Mouse (Mus musculus): ENCODE results near the gene Trim75. TPM values are rescaled to one million over a fixed set of nuclear protein-coding genes. Genes with fewer than 3 reads are reported as not detected.

Gene Trim75
- not detected in 2 replicates for polyA plus RNA-seq (2014; fragmentation: Nextera tagmentation; extraction: Ambion mirVana)

- DNase-seq (ENCODE audit: low spot score) (no peak), ATAC-seq (replicated peaks; ENCODE audit: low FRiP score) (no peak)
- Histone ChIP-seq H3K27me3 (replicated peaks; ENCODE audit: control insufficient read depth, insufficient read depth, low read length) (no peaks in the 10 kb centered on the region), H3K9ac (ENCODE audit: low read depth, low read length) (no peak within 1 kb of the TSS), H3K9me3 (ENCODE audit: control insufficient read depth, low read length) (no peaks in the 10 kb centered on the region), H3K36me3 (ENCODE audit: control insufficient read depth, insufficient read depth, low read length) (no peaks in the 10 kb centered on the region), H3K4me2 (no peak within 1 kb of the TSS), H3K27ac (ENCODE audit: low read depth, low read length) (no peak within 1 kb of the TSS), H3K4me1 (replicated peaks; ENCODE audit: control insufficient read depth, insufficient read depth, low read length) (no peaks in the 10 kb centered on the region), H3K4me3 (ENCODE audit: low read depth, low read length) (no peak within 1 kb of the TSS)
- 76% methylated on average over 4 of the region's 4 CpGs for WGBS
Measured at GRCm38 (mm10) chr8:64987731-64988130, at the start of gene Trim75. Gene Trim75 (minus strand): TSS chr8:64987831.

GRCm38 (mm10) chr8:65037117-65037533 is 49.5 kb upstream of the Trim75 start, which contains the start of gene Apela:
Gene Apela (minus strand): TSS chr8:65037336.
- no peak within 1 kb of the TSS for H3K27ac ChIP-seq (ENCODE audit: low read depth, low read length)
- DNase-seq (ENCODE audit: low spot score) (peak; percentile 41), ATAC-seq (replicated peaks; ENCODE audit: low FRiP score) (peak; percentile 72)
- no peak within 1 kb of the TSS for H3K4me3 ChIP-seq (ENCODE audit: low read depth, low read length)
- no peaks in the 10 kb centered on the region for H3K9me3 ChIP-seq (ENCODE audit: control insufficient read depth, low read length)
- no peaks in the 10 kb centered on the region for H3K36me3 ChIP-seq (ENCODE audit: control insufficient read depth, insufficient read depth, low read length)
- H3K4me2 ChIP-seq: peak within 1 kb of the TSS; percentile 54
- no peaks in the 10 kb centered on the region for H3K27me3 ChIP-seq (replicated peaks; ENCODE audit: control insufficient read depth, insufficient read depth, low read length)
- no peaks in the 10 kb centered on the region for H3K4me1 ChIP-seq (replicated peaks; ENCODE audit: control insufficient read depth, insufficient read depth, low read length)
- H3K9ac ChIP-seq (ENCODE audit: low read depth, low read length): no peak within 1 kb of the TSS
- 2% methylated on average over 8 of the region's 8 CpGs for WGBS

GRCm38 (mm10) chr8:65034136-65034535 is 46.5 kb upstream of the Trim75 start:
- WGBS: 55% methylated on average over 2 of the region's 2 CpGs
- DNase-seq (ENCODE audit: low spot score) (no peak), ATAC-seq (replicated peaks; ENCODE audit: low FRiP score) (no peak)
- H3K9ac ChIP-seq (ENCODE audit: low read depth, low read length): no peak overlapping the region
- H3K27me3 ChIP-seq (replicated peaks; ENCODE audit: control insufficient read depth, insufficient read depth, low read length): no peaks in the 10 kb centered on the region
- no peak overlapping the region for H3K4me3 ChIP-seq (ENCODE audit: low read depth, low read length)
- no peak overlapping the region for H3K4me2 ChIP-seq
- no peaks in the 10 kb centered on the region for H3K4me1 ChIP-seq (replicated peaks; ENCODE audit: control insufficient read depth, insufficient read depth, low read length)
- H3K27ac ChIP-seq (ENCODE audit: low read depth, low read length): no peak overlapping the region
- no peaks in the 10 kb centered on the region for H3K9me3 ChIP-seq (ENCODE audit: control insufficient read depth, low read length)
- H3K36me3 ChIP-seq (ENCODE audit: control insufficient read depth, insufficient read depth, low read length): no peaks in the 10 kb centered on the region

GRCm38 (mm10) chr8:65033056-65033455 is 45.4 kb upstream of the Trim75 start:
- Histone ChIP-seq H3K4me1 (replicated peaks; ENCODE audit: control insufficient read depth, insufficient read depth, low read length) (no peaks in the 10 kb centered on the region), H3K27me3 (replicated peaks; ENCODE audit: control insufficient read depth, insufficient read depth, low read length) (no peaks in the 10 kb centered on the region), H3K36me3 (ENCODE audit: control insufficient read depth, insufficient read depth, low read length) (no peaks in the 10 kb centered on the region), H3K4me2 (no peak overlapping the region), H3K9me3 (ENCODE audit: control insufficient read depth, low read length) (no peaks in the 10 kb centered on the region), H3K9ac (ENCODE audit: low read depth, low read length) (no peak overlapping the region), H3K4me3 (ENCODE audit: low read depth, low read length) (no peak overlapping the region), H3K27ac (ENCODE audit: low read depth, low read length) (no peak overlapping the region)
- ATAC-seq (replicated peaks; ENCODE audit: low FRiP score): no peak
- DNase-seq (ENCODE audit: low spot score): no peak
- WGBS: 75% methylated on average over 13 of the region's 13 CpGs

- DNase-seq (ENCODE audit: low spot score) (no peak), ATAC-seq (replicated peaks; ENCODE audit: low FRiP score) (no peak)
- no peaks in the 10 kb centered on the region for H3K36me3 ChIP-seq (ENCODE audit: control insufficient read depth, insufficient read depth, low read length)
- no peaks in the 10 kb centered on the region for H3K27me3 ChIP-seq (replicated peaks; ENCODE audit: control insufficient read depth, insufficient read depth, low read length)
- no peaks in the 10 kb centered on the region for H3K4me1 ChIP-seq (replicated peaks; ENCODE audit: control insufficient read depth, insufficient read depth, low read length)
- no peak overlapping the region for H3K4me2 ChIP-seq
- no peak overlapping the region for H3K4me3 ChIP-seq (ENCODE audit: low read depth, low read length)
- 85% methylated on average over 1 of the region's 1 CpGs for WGBS
- no peaks in the 10 kb centered on the region for H3K9me3 ChIP-seq (ENCODE audit: control insufficient read depth, low read length)
- H3K9ac ChIP-seq (ENCODE audit: low read depth, low read length): no peak overlapping the region
- no peak overlapping the region for H3K27ac ChIP-seq (ENCODE audit: low read depth, low read length)
Measured at GRCm38 (mm10) chr8:65032107-65032506, 44.5 kb upstream of the Trim75 start.

GRCm38 (mm10) chr8:65030735-65031485 is 43.3 kb upstream of the Trim75 start:
- DNase-seq (ENCODE audit: low spot score) (no peak), ATAC-seq (replicated peaks; ENCODE audit: low FRiP score) (no peak)
- Histone ChIP-seq H3K4me1 (replicated peaks; ENCODE audit: control insufficient read depth, insufficient read depth, low read length) (no peaks in the 10 kb centered on the region), H3K36me3 (ENCODE audit: control insufficient read depth, insufficient read depth, low read length) (no peaks in the 10 kb centered on the region), H3K27me3 (replicated peaks; ENCODE audit: control insufficient read depth, insufficient read depth, low read length) (no peaks in the 10 kb centered on the region), H3K4me3 (ENCODE audit: low read depth, low read length) (no peak overlapping the region), H3K9me3 (ENCODE audit: control insufficient read depth, low read length) (no peaks in the 10 kb centered on the region), H3K9ac (ENCODE audit: low read depth, low read length) (no peak overlapping the region), H3K27ac (ENCODE audit: low read depth, low read length) (no peak overlapping the region), H3K4me2 (no peak overlapping the region)
- 70% methylated on average over 4 of the region's 4 CpGs for WGBS

- WGBS: 76% methylated on average over 4 of the region's 4 CpGs
- H3K36me3 ChIP-seq (ENCODE audit: control insufficient read depth, insufficient read depth, low read length): no peaks in the 10 kb centered on the region
- H3K4me2 ChIP-seq: no peak overlapping the region
- no peaks in the 10 kb centered on the region for H3K27me3 ChIP-seq (replicated peaks; ENCODE audit: control insufficient read depth, insufficient read depth, low read length)
- no peaks in the 10 kb centered on the region for H3K4me1 ChIP-seq (replicated peaks; ENCODE audit: control insufficient read depth, insufficient read depth, low read length)
- DNase-seq (ENCODE audit: low spot score) (no peak), ATAC-seq (replicated peaks; ENCODE audit: low FRiP score) (no peak)
- no peak overlapping the region for H3K9ac ChIP-seq (ENCODE audit: low read depth, low read length)
- H3K27ac ChIP-seq (ENCODE audit: low read depth, low read length): no peak overlapping the region
- no peaks in the 10 kb centered on the region for H3K9me3 ChIP-seq (ENCODE audit: control insufficient read depth, low read length)
- no peak overlapping the region for H3K4me3 ChIP-seq (ENCODE audit: low read depth, low read length)
Measured at GRCm38 (mm10) chr8:65029776-65030175, 42.1 kb upstream of the Trim75 start.

- no peaks in the 10 kb centered on the region for H3K9me3 ChIP-seq (ENCODE audit: control insufficient read depth, low read length)
- H3K4me1 ChIP-seq (replicated peaks; ENCODE audit: control insufficient read depth, insufficient read depth, low read length): no peaks in the 10 kb centered on the region
Measured at GRCm38 (mm10) chr8:65028959-65029686, 41.5 kb upstream of the Trim75 start.

More at GRCm38 (mm10) chr8:65028959-65029686, 41.5 kb upstream of the Trim75 start:
- H3K27me3 ChIP-seq (replicated peaks; ENCODE audit: control insufficient read depth, insufficient read depth, low read length): no peaks in the 10 kb centered on the region
- no peak overlapping the region for H3K4me3 ChIP-seq (ENCODE audit: low read depth, low read length)
- DNase-seq (ENCODE audit: low spot score): no peak
- H3K36me3 ChIP-seq (ENCODE audit: control insufficient read depth, insufficient read depth, low read length): no peaks in the 10 kb centered on the region
- no peak overlapping the region for H3K9ac ChIP-seq (ENCODE audit: low read depth, low read length)
- no peak overlapping the region for H3K27ac ChIP-seq (ENCODE audit: low read depth, low read length)
- 85% methylated on average over 12 of the region's 12 CpGs for WGBS
- no peak for ATAC-seq (replicated peaks; ENCODE audit: low FRiP score)
- H3K4me2 ChIP-seq: no peak overlapping the region

Measured in liver, embryonic 11.5 days (tissue).